Mouse (Mus musculus) cerebellum, adult (tissue): ENCODE measurements around the gene Ngdn.
A peak's percentile ranks its signal among the peaks of the same experiment; 100 is the strongest.
"Not testable (repeated sequence)": the region's sequence is repeated elsewhere in the genome, so short reads cannot be mapped to it uniquely, and the experiment has no call there.

Experiments used
- ATAC-seq: cut with Nextera tagmentation; 2 replicates; pipeline ENCODE4 v1.9.2; 2017; ENCODE audit warnings: mild to moderate bottlenecking, moderate library complexity, mixed read lengths; ENCODE audit not compliant: insufficient number of reproducible peaks, low FRiP score, low TSS enrichment

The Ngdn gene

DNA sequence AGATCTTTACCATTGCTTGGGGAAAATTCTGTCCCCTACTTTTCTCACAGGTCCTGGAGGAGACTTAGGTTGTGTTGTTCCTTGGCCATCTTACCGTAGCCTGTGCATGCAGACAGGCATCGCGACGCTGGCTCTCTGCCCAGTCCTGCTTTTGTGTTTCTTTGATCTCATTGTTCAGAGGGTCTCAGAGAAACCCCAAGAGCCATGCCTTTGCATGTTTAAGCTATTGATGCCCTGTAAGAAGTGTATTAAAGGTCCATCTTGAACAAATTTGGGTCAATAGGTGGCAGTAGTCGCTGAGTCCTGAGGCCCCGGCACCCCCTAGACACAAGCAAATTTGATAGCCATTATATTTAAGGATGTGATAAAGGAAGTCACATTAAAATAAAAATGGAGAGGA lies 12.4 kb downstream of the Ngdn start:
- ATAC-seq: no peak

DNA sequence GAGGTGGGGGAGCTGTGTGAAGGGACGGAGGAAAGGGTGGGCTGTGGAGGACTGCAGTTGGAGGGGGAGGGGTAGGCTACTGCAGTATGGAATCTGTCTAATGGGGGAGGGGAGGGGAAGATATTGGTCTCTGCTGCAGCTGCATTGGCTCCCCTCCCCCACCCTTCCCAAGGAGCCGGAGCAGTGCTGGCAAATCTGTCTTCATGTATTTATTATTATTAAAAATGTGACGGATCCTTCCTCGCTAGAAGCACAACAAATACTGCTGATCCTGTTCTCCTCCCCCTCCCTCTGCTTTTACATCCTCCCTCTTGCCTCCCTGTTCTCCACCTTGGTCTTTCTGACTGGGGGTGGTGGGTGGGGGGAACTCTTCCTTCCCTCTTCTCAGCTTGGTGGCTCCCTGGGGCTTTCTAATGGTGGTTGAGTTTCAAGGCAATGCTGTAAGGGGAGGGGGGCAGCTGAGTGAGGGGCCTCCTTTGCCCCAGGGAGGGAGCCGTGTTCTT lies 13.1 kb downstream of the Ngdn start:
- ATAC-seq: no peak

DNA sequence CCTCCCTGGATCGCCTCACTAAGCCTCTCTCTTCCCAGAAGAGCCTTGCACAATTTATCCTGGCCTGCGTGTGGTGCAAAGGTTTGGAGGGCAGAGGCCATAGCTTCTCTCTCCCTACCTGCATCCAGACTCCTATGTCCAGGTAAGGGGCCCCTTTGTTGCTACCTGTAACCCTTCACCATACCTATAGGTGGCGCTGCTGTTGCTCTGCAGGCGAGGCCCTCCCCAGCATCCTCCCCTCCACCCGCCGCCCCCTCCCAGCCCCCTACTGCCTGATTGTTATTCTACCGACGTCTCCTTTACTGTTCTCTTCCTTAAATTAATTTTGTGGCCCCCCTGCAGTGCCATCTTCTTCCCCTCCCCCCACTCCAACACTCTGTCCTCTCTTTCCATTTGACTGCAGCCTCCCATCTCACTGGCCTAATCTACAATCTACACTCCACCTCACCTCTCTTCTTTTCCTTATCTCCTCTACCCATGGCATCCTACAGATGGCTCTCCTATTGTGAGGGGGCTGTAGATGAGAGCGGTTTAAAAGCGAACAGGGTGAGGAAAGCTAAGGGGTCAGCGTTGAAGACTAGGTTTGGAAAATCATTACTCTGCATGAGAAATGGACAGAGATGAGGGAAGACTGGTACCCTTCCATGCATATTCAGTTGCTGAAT lies 13.9 kb downstream of the Ngdn start:
- peak; percentile 33; the same call in 1 of the 2 replicates for ATAC-seq

DNA sequence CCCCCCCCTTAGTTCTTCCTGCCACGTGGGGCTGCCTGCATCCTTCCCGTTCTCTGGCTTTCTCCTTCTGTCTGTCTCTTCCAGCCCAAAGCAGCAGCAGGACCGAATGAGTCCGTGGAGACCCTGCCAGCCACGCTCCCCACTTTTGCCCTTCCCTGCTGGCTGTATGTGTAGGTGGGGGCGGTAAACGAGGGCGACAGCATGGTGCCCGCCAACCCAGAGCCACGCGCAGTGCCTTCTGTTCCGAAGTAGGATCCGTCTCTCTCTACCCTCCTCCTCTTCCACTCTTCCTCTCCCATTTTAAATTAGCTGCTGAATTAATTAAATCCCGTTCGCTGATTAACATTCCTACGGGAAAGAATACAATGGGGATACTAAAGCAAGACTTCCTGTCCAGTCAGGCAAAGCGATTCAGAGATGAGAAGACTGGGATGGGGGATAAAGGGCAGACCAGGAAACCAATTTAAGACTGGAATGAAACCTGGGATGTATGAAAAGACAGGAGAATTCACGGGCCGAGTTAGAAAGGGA lies 17.5 kb downstream of the Ngdn start:
- ATAC-seq: no peak; the same call in 1 of the 2 replicates

DNA sequence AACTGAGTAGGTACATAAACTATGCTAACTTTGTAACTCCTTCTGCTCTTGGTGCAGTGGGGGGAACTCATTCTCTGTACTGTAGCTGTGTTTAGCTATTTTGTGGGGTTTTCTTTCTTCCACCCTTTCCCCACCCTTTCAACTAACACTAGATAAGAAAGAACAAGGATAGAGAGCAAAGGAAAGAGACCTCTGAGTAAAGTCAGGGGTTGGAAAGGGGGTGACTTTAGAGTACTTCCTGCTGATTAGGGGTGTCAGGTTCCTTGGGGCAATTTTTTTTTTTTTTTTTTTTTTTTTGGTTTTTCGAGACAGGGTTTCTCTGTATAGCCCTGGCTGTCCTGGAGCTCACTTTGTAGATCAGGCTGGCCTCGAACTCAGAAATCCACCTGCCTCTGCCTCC lies 28.4 kb downstream of the Ngdn start:
- ATAC-seq: not testable (repeated sequence)

DNA sequence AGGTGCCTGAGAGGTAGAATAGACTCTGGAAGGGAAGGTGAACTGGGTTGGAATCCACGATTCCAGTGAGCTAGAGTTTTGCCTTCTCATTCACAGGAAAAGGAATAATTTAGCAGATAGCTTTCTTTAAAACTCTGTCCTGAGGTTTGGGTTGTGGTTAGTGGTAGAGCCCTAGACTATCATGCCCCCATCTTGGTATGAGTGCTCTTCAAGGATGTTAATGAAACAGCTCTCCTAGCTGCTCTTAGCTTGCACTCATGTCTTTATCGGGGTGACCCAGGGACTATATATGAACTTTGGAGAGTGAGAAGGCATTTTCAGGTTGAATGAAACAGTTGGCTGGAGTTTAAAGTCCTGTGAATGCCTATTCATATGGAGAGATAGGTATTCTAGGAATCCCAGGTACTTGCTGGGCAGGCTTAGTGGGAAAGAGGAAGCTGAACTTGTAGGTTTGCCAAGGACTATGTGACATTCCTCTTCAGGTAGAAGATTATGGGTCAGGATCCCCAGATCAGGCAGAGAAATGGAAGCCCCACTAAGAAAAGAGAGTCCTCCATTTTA lies 32.8 kb downstream of the Ngdn start:
- ATAC-seq: no peak

DNA sequence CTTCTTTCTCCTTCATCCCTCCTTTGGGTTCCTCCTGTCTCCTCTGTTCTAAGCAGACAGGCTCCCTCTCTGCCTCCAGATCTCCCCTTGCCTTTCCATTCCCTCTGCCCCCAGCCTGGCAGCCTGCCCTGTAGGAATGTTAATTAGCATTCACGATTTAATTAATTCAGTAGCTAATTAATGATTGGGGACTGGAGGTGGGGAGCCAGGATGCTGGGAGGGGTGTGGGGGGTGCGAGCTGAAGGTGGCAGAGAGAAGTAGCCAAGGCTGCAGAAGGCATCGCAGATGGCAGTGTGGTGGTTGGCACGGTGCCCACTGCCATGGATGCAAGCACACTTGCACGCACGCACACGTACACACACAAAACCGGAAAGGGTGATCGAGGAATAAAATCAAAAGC lies 37.2 kb downstream of the Ngdn start:
- peak; percentile 33; the same call in 1 of the 2 replicates for ATAC-seq

DNA sequence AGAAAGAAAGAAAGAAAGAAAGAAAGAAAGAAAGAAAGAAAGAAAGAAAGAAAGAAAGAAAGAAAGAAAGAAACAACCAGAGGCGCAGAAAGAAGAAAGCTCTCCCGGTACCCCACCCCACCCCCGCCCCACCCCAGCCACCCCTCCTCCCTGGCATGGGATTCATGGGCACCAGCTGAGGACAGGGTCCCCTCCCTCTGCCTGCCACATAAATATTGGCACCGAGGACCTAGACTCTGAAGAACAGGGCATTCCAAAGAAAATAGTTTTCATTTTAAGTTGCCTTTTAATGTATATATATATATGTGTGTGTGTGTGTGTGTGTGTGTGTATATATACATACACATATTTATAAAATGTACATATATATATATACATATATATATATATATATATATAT lies 37.8 kb downstream of the Ngdn start:
- no peak for ATAC-seq

DNA sequence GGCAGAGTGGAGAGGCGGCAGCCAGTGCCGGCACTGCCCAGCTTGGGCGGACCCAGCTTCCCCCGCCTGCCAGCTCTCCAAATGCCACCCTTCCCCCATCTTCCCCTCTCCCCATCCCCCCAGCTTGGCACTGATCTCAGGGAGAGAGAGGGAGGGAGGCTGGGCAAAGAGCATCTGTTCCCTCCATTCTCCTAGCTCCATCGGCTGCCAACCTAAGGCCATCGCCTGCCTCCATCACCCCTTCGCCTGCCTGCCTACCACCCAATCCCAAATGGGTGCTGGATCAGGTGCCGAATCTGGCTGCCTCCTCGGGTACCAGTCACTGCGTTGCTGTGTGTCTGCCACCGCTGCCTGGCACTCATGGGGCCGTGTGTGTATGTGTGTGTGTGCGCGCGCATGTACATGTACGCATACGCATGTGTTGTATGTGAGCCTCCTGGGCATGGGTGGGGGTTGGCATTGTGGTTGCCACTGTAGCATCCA lies 38.5 kb downstream of the Ngdn start:
- ATAC-seq: peak; percentile 61

DNA sequence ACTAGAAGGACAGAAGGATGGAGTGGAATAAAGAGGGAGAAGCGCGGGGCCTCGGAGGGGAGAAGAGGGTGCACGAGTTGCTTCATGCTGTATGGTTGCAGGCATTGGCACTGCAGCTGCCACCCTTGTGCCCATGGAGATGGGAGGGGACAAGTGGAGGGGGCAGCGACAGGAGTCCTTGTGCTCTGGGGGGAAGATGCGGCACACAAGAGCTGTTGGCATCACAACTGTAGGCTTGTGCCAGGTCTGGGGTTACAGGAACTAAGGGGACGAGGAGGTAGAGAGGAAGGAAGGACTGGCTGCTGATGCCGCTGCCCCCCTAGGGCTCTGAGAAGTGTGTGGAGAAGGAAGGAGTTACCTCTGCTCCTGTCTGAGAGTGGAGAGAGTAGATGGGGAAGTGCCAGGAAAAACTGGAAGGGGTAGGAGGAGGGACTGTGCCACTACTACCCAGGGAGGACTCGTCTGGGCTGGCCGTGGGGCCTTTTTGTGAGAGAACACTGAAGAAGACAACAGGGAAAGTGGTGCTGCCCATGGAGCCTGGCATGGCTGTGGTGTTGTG lies 39.0 kb downstream of the Ngdn start:
- ATAC-seq: peak; percentile 31

DNA sequence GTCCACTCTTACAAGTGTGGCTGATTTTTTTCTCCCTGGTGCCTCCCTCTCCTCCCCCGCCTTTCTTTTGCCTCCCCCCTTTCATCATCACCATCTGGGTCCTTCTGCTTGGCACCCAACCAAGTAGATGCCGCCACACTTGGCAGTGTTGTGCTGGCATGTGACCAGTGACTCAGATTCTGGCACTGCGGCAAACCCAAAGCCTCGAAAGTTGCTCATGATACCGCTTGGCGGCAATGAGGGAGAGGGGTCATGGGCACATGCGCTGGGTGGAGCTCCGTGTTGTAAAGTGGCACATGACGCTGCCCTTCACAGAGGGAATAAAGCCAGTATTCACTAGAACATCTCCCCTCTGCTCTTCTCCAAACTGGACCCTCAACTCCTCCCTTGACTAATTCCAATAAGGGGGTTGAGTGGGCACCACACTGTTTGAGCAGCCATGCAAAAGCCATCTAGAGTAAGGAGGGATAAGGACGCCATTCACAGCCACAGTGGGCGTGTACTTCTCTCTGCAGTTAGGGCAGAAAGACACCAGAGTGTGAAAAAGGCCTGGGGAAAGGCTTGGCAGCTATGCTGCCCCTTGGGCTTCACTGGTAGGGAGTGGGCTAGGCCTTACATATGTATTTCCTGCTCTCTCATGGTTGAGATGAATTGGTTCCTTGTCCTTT lies 40.0 kb downstream of the Ngdn start:
- ATAC-seq: peak; percentile 22; the same call in 1 of the 2 replicates

DNA sequence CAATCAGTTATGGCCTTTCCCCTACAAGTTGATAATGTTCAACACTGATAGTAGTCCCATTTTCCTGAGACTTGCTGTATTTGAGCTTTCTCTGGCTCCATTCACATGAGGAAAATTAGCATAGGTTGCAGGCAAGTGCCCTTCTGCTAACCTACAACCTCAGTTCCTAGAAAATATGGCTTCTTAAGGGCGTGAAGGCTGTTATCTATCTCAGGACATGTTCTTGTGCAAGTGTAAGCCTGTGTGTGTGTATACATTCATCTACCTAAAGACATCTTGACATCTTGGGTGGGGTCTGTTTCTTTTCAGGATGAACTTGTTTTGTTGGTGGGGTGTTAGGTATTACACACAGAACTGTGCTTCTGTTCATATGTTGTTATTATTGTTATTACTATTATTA lies 43.8 kb downstream of the Ngdn start:
- no peak for ATAC-seq

DNA sequence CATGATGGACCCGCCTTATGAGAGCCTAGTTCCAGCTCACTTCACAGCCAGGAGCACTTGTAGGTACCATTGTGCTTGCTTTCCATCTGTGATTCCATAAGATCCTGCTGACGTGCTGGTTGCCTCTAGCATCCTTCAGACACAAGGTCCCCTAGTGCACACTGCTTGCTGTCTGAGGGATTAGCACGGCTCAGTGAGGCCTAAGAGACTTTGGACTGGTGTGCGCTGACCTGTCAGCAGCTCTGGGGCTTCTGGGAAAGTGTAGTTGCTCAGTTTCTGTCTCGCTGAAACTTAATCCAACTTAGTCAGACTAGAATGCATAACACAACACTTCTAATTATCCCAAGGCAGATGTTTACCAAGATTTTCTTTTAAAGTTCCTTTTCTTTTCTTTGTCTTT lies 44.7 kb downstream of the Ngdn start:
- no peak for ATAC-seq

DNA sequence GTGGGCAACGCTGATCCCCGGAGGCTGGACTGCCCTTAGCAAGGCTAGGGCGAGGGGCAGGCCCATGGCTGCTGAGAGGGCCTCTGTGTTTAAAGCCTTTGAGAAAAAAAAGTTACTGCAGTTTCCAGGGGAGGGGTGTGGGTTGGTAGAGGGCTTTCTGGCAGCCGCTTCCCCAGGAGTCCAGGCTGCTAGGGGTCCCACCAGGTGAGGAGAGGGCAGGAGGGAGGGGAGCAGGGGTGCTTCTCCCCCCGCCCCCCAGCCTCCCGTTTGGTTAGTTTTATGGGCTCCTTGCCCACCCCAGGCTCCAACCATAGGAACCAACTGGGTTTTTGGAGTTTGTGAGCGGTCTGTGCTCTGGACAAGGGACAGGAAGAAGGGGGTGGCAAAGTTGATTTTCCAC lies 46.6 kb downstream of the Ngdn start:
- ATAC-seq: no peak

DNA sequence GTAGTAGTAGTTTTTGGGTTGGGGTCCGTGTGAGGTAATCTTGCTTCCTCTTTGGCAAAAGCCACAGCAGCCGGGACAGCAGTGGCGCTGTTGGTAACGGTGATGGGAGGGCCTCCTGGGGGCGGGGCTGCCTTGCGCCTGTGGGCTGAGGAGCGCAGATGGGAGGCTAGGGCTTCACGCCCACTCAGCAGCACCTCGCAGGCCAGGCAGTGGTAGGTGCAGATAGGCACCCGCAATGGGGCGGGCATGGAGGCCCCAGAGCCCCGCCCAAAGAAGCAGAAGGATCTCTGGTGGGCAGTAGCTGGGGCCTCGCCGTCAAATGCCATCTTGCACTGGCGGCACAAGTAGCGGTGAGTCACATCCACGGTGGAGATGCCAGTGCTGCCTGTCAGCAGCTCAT lies 47.4 kb downstream of the Ngdn start:
- peak; percentile 40; the same call in 1 of the 2 replicates for ATAC-seq

DNA sequence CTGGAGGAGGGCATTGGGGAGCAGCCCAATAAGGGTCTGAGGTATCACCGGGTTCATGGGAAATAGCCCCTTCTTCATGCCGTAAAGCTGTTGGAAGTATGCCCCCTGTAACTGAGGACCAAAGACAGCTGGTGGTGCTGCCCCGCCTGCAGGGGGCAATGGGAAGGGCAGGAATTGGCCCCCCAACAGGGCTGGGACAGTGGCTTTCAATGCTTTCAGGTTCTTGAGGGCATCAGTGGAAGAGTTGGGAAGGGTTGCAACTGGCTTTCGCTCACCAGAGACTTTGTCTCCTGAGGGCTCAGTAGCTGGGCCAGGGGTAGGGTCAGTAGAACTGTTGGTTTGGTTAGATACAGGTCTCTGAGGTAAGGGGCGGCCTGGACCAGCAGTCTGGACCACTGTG lies 47.9 kb downstream of the Ngdn start:
- ATAC-seq: no peak

DNA sequence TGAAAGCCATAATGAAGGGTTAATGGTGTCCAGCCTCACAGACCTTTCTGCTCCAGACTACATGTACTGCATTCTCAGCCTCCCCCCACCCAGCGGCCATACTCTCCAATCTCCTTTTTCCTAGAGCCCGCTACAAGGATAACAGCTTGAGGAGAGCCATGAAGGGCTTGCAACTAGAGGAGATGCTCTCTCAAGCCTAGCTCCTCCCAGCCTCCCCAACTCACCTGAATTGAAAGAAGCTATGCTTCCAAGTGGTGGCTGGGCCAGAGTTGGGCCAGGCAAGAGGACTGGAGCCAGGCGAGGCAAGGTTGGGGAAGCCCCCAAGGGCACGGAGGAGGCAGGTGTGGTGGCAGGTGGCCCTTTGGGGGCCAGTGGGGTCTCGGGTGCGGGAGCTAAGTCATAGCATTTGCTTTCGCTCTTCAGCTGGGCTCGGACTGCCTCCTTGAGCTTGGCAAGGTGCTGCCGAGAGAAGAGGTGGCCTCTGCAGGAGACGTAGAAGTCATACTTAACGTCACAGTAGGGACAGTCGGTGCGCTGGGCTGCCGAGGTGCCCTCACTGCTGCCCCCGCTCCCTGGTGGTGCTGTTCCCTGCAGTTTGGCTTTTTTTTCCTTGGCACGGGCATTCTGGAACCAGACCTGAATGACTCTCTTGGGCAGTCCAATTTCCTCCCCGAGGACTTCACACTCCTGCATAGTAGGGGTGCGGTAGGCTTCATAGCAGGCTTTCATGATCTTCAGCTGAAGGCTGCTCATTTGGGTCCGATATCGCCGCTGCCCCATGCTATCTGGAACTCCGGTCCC lies 48.5 kb downstream of the Ngdn start:
- 0 out of 2 replicates have a peak, but pooled peaks have one; percentile 2 for ATAC-seq

DNA sequence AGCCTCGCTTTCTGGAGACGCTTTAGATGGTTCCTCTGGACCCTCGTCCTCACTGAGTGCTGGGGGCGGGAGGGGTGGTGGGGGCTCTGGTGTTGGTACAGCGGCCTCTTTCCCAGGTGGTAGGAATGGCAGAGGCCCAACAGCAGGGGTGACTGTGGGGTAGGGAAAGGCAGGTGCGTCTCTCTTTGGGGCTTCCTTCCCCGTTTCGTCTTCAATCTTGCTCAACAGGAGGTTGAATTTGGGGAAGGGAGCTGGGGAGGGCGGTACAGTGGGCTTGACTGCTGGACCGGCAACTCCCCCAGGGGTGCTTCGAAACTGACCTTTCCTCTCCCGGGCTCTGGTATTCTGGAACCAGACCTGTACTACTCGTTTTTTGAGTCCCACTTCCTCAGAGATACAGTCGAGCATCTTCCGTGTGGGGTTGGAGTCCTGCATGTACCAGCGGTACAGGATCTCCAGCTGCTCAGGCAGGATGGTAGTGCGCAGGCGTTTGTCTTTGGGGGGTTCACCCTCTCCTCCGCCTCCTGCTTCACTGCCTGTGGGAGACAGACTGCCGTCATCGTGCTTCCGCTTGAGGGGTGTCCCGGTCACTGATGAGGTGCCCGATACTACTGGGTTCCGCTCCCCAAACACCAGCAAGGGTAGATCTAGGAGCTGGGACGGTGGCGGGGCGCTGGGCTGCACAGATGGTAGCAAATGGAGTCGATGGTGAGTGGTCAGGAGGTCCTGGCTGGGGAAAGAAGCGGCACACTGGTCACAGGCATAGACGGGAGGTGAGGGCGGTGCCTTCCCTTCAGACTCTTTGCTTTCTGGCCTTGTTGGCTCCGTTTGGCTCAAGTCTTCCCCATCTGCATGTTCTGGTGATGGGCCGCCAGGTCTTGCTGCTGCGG lies 49.5 kb downstream of the Ngdn start:
- ATAC-seq: peak; percentile 37; the same call in 1 of the 2 replicates

DNA sequence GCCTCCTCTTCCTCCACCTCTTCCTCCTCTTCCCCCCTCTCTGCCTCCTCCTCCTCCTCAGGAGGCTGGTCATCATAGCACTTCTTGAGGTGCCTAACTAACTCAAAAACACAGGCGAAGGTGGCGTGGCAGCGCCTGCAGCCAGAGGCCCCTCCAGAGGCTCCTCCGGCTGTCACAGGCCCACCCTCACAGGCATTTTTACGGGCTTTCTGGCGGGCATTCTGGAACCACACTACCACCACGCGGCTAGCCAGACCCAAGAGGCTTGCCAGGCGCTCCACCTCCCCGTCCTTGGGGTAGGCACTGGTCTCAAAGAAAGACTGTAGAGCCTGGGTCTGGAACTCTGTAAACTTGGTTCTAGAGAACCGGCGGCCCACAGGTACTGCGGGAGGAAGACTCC lies 50.1 kb downstream of the Ngdn start:
- ATAC-seq: no peak
